In genomic region chr1:20833141-20833511, GRCm38 (mm10) we compare ENCODE assay signal across 22 mouse cellular contexts. TPM values are rescaled to one million over a fixed set of nuclear protein-coding genes. Genes with fewer than 3 reads are reported as not detected.
"Had no signal": no experiment of that assay in that cellular context is flagged by ENCODE, and none has a peak within 500 bp of the region (broad histone marks: within the 10 kb centered on the region; RNA-seq: fewer than 3 reads in every experiment).

No protein-coding gene starts in this region.

- ATAC-seq: midbrain, embryonic 13.5 days; midbrain, embryonic 16.5 days had no signal

- H3K4me3 ChIP-seq: midbrain, embryonic 13.5 days; myocyte; neural tube, embryonic 13.5 days; neural tube, embryonic 15.5 days had no signal

- H3K4me1 ChIP-seq: midbrain, embryonic 13.5 days; neural tube, embryonic 13.5 days; neural tube, embryonic 15.5 days had no signal

- DNase-seq: lung, embryonic 14.5 days; lung, postnatal 10 days; lung, postnatal 4 days; retina, postnatal 1 day; right cerebral cortex, adult 18-20 months; right cerebral cortex, postnatal 25 days; right cerebral cortex, postnatal 4 days; spleen, adult 18-20 months; thymus, adult 18-20 months; thymus, postnatal 14 days; thymus, postnatal 36 days had no signal

- H3K27me3 ChIP-seq: midbrain, embryonic 13.5 days; neural tube, embryonic 13.5 days; neural tube, embryonic 15.5 days had no signal

- H3K36me3 ChIP-seq: midbrain, embryonic 13.5 days; neural tube, embryonic 13.5 days; neural tube, embryonic 15.5 days had no signal

- H3K27ac ChIP-seq: midbrain, embryonic 13.5 days; neural tube, embryonic 13.5 days; neural tube, embryonic 15.5 days had no signal

- H3K4me2 ChIP-seq: lung, embryonic 14.5 days; midbrain, embryonic 11.5 days; midbrain, embryonic 13.5 days; neural tube, embryonic 13.5 days; neural tube, embryonic 15.5 days had no signal

- H3K9me3 ChIP-seq: neural tube, embryonic 13.5 days; neural tube, embryonic 15.5 days had no signal

- H3K9ac ChIP-seq: lung, embryonic 14.5 days; midbrain, embryonic 13.5 days; neural tube, embryonic 13.5 days; neural tube, embryonic 15.5 days had no signal

RNA-seq across cellular contexts. Expression of gene Il17f, which starts 42.7 kb away (rescaled TPM):
- total RNA-seq: megakaryocyte-erythroid progenitor cell, adult 5-6 weeks had no signal
- polyA plus RNA-seq: lung, embryonic 14.5 days; lung, embryonic 16.5 days; midbrain, embryonic 11.5 days; midbrain, embryonic 16.5 days; myocyte; neural tube, embryonic 13.5 days; neural tube, embryonic 15.5 days; small intestine, adult 2 months; stomach, embryonic 14.5 days; stomach, embryonic 16.5 days had no signal
